Mouse (Mus musculus): ENCODE measurements at regions not wholly inside any gene's neighbourhood (a gene's known extent, or its start where the extent isn't known, plus 50 kb on each side); places are given as distances from the start of the nearest gene placed in this dataset.

DNA sequence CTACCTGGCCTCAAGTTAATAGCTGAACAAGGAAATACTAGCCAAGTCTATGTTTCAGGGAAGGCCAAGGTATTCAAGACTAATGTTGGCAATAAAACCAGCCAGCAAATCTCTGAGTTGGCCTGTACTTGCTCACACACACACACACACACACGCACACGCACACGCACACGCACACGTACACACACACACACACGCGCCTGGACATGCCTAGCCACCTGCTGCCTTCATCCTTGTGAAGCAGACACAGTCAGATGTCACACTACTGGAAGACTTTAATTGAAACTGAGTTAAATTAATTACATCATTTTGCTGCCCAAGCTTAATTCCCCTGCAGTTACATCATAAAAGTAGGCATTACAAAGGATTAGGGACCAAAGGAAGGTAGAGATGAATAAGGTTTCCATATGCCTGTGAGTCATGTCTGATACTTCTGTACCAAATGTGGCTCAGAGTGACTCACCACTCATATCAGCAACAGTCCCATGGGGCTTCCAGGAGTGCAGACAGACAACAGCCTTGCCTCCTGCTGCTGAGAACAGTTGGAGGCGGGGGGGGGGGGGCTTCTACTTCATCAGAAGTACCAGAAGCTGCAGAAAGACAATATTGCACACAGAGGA is 141.7 kb upstream of the Rgma start:
- no peak for TF ChIP-seq E2F4 (IDR thresholded peaks at IDR 0.05; ENCODE audit: insufficient read depth)
- no peak for TF ChIP-seq POLR2A (IDR thresholded peaks at IDR 0.05; ENCODE audit: insufficient read length, low read depth)
- TF ChIP-seq SRF (IDR thresholded peaks at IDR 0.05; ENCODE audit: control insufficient read depth, insufficient read length, low read depth), result no peak
- TF ChIP-seq MAX (IDR thresholded peaks at IDR 0.05; ENCODE audit: low read depth), result no peak
- TF ChIP-seq CEBPB (IDR thresholded peaks at IDR 0.05; ENCODE audit: insufficient read depth, poor library complexity, severe bottlenecking), result peak; percentile 57; the same call in 1 of the 2 replicates
- TF ChIP-seq POLR2AphosphoS2 (IDR thresholded peaks at IDR 0.05; ENCODE audit: insufficient read length, low read depth), result no peak
- TF ChIP-seq TCF12 (IDR thresholded peaks at IDR 0.05; ENCODE audit: insufficient read depth, poor library complexity, severe bottlenecking), result peak; percentile 8
- peak in 2 of 3 experiments; percentile 44 to 52 for TF ChIP-seq MYOD1 (IDR thresholded peaks at IDR 0.05; ENCODE audit: control insufficient read depth in 1 of 3, insufficient read length in 2 of 3, low read depth in 2 of 3)
- TF ChIP-seq REST (IDR thresholded peaks at IDR 0.05; ENCODE audit: insufficient read depth, insufficient read length), result no peak
- no peak for TF ChIP-seq USF1 (IDR thresholded peaks at IDR 0.05; ENCODE audit: low read depth)
- TF ChIP-seq MYOG (IDR thresholded peaks at IDR 0.05; ENCODE audit: control insufficient read depth in 1 of 3, insufficient read depth in 1 of 3, insufficient read length in 2 of 3, low read depth in 2 of 3), result peak in 2 of 3 experiments; percentile 47 to 58
- no peak for TF ChIP-seq TCF3 (IDR thresholded peaks at IDR 0.05; ENCODE audit: insufficient read length, low read depth)
